Mouse (Mus musculus) layer of hippocampus, adult 11-12 months (tissue): ENCODE results near the gene Ttc36.

ENCODE experiments used
- DNase-seq: peaks from one replicate; pipeline ENCODE4 v3.0.0; 2022; ENCODE audit warnings: low spot score

The Ttc36 gene

GRCm38 (mm10) chr9:44802808-44803450 lies at the start of gene Ttc36:
Ttc36 (minus strand) TSS chr9:44803072.
- no peak for DNase-seq

- no peak for DNase-seq
These were observed 44.6 kb upstream of the Ttc36 start for GRCm38 (mm10) chr9:44847446-44847845.

GRCm38 (mm10) chr9:44841241-44841640 lies 38.4 kb upstream of the Ttc36 start:
- DNase-seq: no peak

- peak; percentile 65 for DNase-seq
These were observed 33.6 kb upstream of the Ttc36 start for GRCm38 (mm10) chr9:44836439-44836838.

- no peak for DNase-seq
These were observed 29.5 kb upstream of the Ttc36 start for GRCm38 (mm10) chr9:44832356-44832755.

GRCm38 (mm10) chr9:44830506-44830905 lies 27.6 kb upstream of the Ttc36 start:
- no peak for DNase-seq

GRCm38 (mm10) chr9:44828944-44829343 lies 26.1 kb upstream of the Ttc36 start:
- DNase-seq: peak; percentile 36

GRCm38 (mm10) chr9:44826660-44827059 lies 23.8 kb upstream of the Ttc36 start:
- DNase-seq: no peak

GRCm38 (mm10) chr9:44819920-44820827 lies 17.3 kb upstream of the Ttc36 start:
- DNase-seq: no peak

GRCm38 (mm10) chr9:44817522-44817921 lies 14.7 kb upstream of the Ttc36 start:
- DNase-seq: peak; percentile 39

GRCm38 (mm10) chr9:44814179-44814578 lies 11.3 kb upstream of the Ttc36 start:
- DNase-seq: no peak

GRCm38 (mm10) chr9:44810316-44810715 lies 7.4 kb upstream of the Ttc36 start:
- DNase-seq: no peak

- DNase-seq: no peak
These were observed 4.9 kb upstream of the Ttc36 start for GRCm38 (mm10) chr9:44807778-44808177.

- no peak for DNase-seq
These were observed 4.3 kb upstream of the Ttc36 start for GRCm38 (mm10) chr9:44807141-44807540.

- DNase-seq: no peak
These were observed 2.7 kb upstream of the Ttc36 start for GRCm38 (mm10) chr9:44805536-44805935.

GRCm38 (mm10) chr9:44804678-44805077 lies 1.8 kb upstream of the Ttc36 start:
- DNase-seq: no peak

- no peak for DNase-seq
These were observed 1.2 kb downstream of the Ttc36 start for GRCm38 (mm10) chr9:44801669-44802068.

- DNase-seq: no peak
These were observed 2.9 kb downstream of the Ttc36 start for GRCm38 (mm10) chr9:44799958-44800324.

- DNase-seq: peak; percentile 86
These were observed 3.5 kb downstream of the Ttc36 start, which contains the start of gene Tmem25 for GRCm38 (mm10) chr9:44799102-44799957. Tmem25 (minus strand) TSS chr9:44799307.

- DNase-seq: no peak
These were observed 4.6 kb downstream of the Ttc36 start for GRCm38 (mm10) chr9:44798298-44798697.

- DNase-seq: no peak
These were observed 10.0 kb downstream of the Ttc36 start for GRCm38 (mm10) chr9:44792842-44793241.
